Mouse (Mus musculus): ENCODE results near the gene Aldh1l1. TPM values are rescaled to one million over a fixed set of nuclear protein-coding genes. Genes with fewer than 3 reads are reported as not detected.

The Aldh1l1 gene
- polyA plus RNA-seq, 1 experiment from 2014 or later: 1.2 TPM

DNA sequence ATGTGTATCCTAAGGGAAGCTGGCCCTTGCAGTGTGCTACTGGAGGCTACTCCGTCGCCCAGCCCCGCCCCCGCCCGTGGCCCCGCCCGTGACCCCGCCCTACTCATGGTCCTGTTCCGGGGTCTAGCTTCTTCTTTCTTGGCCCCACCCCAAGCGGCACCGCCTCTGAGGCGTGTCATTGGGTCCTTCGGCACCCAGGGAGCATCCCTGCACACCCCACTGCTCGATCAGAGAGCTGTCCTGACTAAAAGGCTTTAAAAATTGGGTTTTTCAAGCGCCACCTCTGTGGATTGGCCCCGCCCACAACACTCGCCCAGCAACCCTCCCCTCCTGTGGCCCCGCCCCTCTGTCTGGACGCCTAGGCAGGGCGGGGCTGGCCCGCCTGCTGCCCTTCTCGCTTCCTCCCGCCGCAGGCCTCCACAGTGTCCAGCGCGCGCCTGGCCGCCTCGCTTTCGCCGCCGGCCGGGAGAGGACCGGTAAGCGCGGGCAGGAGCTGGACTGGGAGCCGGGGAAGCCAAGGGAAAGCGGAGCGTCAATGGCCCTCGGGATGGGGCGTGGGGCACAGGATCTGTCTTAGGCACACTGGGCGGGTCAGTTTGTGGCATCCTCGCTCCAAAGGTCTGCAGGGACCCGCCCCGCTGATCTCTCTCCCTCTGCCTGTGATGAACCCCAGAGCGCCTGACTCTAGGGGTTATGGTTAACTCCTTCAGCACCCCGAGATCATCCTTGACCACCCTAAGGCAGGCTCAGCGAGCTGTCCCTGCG lies 118.5 kb downstream of the Aldh1l1 start, which contains the start of gene Slc41a3:
TSS of gene Slc41a3 (plus strand) at position 193 of the 765 bp plus-strand sequence.
- Histone ChIP-seq H3K27ac (replicated peaks; ENCODE audit: low read depth, low read length) (no peak within 1 kb of the TSS), H3K9me3 (replicated peaks; ENCODE audit: control insufficient read depth, low read length) (no peaks in the 10 kb centered on the region), H3K4me3 (ENCODE audit: low read depth, low read length) (peak within 1 kb of the TSS; percentile 37), H3K27me3 (ENCODE audit: control insufficient read depth, insufficient read depth, low read length) (no peaks in the 10 kb centered on the region), H3K4me2 (ENCODE audit: low read depth, low read length) (peak within 1 kb of the TSS; percentile 85), H3K36me3 (replicated peaks; ENCODE audit: control insufficient read depth, insufficient read depth, low read depth, low read length) (no peaks in the 10 kb centered on the region), H3K4me1 (ENCODE audit: control insufficient read depth, insufficient read depth, low read length) (no peaks in the 10 kb centered on the region; the same call in 1 of the 2 replicates), H3K9ac (replicated peaks; ENCODE audit: low read length) (peak within 1 kb of the TSS; percentile 68)
- ATAC-seq (replicated peaks; ENCODE audit: insufficient number of reproducible peaks, low FRiP score, low TSS enrichment, low read depth) (peak; percentile 85), DNase-seq (ENCODE audit: low spot score) (peak; percentile 87)
- under 1% methylated on average over 46 of the region's 49 CpGs for WGBS

DNA sequence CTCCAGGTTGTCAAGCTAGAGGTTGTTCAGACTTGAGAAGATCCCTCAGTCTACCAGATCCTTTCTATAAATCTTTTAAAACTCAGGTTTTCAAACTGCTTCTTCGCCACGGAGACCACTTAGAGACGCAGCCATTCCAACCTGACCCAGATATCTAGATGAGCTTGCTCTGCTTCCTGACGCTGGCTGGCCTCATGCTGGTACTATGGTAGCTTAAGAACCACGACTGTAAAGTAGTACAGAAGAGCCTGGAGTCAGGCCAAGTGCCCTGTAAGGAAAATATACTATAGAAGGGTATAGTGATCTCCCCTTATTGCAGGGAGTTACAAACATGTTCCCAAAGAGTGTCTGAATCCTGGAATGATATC lies 119.1 kb downstream of the Aldh1l1 start:
- H3K4me2 ChIP-seq (ENCODE audit: low read depth, low read length): peak overlapping the region; percentile 85
- H3K9me3 ChIP-seq (replicated peaks; ENCODE audit: control insufficient read depth, low read length): no peaks in the 10 kb centered on the region
- no peak for ATAC-seq (replicated peaks; ENCODE audit: insufficient number of reproducible peaks, low FRiP score, low TSS enrichment, low read depth)
- no peaks in the 10 kb centered on the region; the same call in 1 of the 2 replicates for H3K4me1 ChIP-seq (ENCODE audit: control insufficient read depth, insufficient read depth, low read length)
- H3K4me3 ChIP-seq (ENCODE audit: low read depth, low read length): peak overlapping the region; percentile 37
- WGBS: 23% methylated on average over 5 of the region's 5 CpGs
- H3K36me3 ChIP-seq (replicated peaks; ENCODE audit: control insufficient read depth, insufficient read depth, low read depth, low read length): no peaks in the 10 kb centered on the region
- no peak for DNase-seq (ENCODE audit: low spot score)
- H3K27me3 ChIP-seq (ENCODE audit: control insufficient read depth, insufficient read depth, low read length): no peaks in the 10 kb centered on the region
- H3K27ac ChIP-seq (replicated peaks; ENCODE audit: low read depth, low read length): no peak overlapping the region
- peak overlapping the region; percentile 68 for H3K9ac ChIP-seq (replicated peaks; ENCODE audit: low read length)

DNA sequence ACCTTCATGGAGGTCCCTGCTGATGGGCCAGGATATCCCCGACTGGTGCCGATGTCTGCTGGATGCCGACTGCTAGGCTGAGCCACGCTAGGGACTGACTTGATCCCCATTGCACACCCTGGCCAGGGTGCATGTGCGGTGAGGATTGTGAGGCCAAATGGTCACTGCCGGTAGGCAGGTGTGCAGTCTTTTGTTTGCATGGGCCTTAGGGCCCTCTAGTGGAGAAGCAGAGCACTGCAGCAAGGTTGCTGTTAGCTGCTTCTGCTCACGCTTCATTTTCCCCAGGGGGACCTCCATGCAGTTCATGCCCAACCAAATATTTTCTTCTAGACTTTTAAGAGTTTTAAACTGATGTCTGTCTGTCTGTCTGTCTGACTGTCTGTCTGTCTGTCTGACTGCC lies 120.3 kb downstream of the Aldh1l1 start:
- Histone ChIP-seq H3K4me2 (ENCODE audit: low read depth, low read length) (no peak overlapping the region), H3K27ac (replicated peaks; ENCODE audit: low read depth, low read length) (no peak overlapping the region), H3K27me3 (ENCODE audit: control insufficient read depth, insufficient read depth, low read length) (no peaks in the 10 kb centered on the region), H3K9me3 (replicated peaks; ENCODE audit: control insufficient read depth, low read length) (no peaks in the 10 kb centered on the region), H3K4me1 (ENCODE audit: control insufficient read depth, insufficient read depth, low read length) (no peaks in the 10 kb centered on the region; the same call in 1 of the 2 replicates), H3K4me3 (ENCODE audit: low read depth, low read length) (no peak overlapping the region), H3K9ac (replicated peaks; ENCODE audit: low read length) (no peak overlapping the region), H3K36me3 (replicated peaks; ENCODE audit: control insufficient read depth, insufficient read depth, low read depth, low read length) (no peaks in the 10 kb centered on the region)
- ATAC-seq (replicated peaks; ENCODE audit: insufficient number of reproducible peaks, low FRiP score, low TSS enrichment, low read depth) (no peak), DNase-seq (ENCODE audit: low spot score) (peak; percentile 84)
- 24% methylated on average over 7 of the region's 7 CpGs for WGBS

DNA sequence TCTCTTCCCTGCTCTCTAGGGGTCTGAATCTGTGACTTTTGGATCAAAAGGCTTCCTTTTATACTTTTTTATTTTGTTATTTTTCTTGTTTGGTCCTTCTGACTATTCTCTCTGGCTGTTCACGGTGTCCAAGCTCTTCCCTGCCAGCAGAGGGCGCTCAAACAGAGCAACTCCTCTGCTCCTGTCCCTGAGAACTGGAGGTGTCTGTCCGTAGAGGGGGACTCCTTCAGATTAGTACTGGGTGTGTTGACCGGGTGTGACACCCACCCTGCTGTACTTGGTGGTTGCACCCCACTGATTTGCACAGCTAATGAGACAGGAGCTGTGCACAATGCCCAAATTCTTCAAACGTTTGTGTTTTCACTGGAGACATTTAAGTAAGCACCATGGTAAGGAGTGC lies 121.0 kb downstream of the Aldh1l1 start:
- no peaks in the 10 kb centered on the region for H3K27me3 ChIP-seq (ENCODE audit: control insufficient read depth, insufficient read depth, low read length)
- ATAC-seq (replicated peaks; ENCODE audit: insufficient number of reproducible peaks, low FRiP score, low TSS enrichment, low read depth) (no peak), DNase-seq (ENCODE audit: low spot score) (peak; percentile 76)
- no peak overlapping the region for H3K27ac ChIP-seq (replicated peaks; ENCODE audit: low read depth, low read length)
- WGBS: 14% methylated on average over 5 of the region's 5 CpGs
- H3K4me2 ChIP-seq (ENCODE audit: low read depth, low read length): no peak overlapping the region
- H3K36me3 ChIP-seq (replicated peaks; ENCODE audit: control insufficient read depth, insufficient read depth, low read depth, low read length): no peaks in the 10 kb centered on the region
- no peak overlapping the region for H3K9ac ChIP-seq (replicated peaks; ENCODE audit: low read length)
- H3K9me3 ChIP-seq (replicated peaks; ENCODE audit: control insufficient read depth, low read length): no peaks in the 10 kb centered on the region
- H3K4me1 ChIP-seq (ENCODE audit: control insufficient read depth, insufficient read depth, low read length): no peaks in the 10 kb centered on the region; the same call in 1 of the 2 replicates
- H3K4me3 ChIP-seq (ENCODE audit: low read depth, low read length): no peak overlapping the region

DNA sequence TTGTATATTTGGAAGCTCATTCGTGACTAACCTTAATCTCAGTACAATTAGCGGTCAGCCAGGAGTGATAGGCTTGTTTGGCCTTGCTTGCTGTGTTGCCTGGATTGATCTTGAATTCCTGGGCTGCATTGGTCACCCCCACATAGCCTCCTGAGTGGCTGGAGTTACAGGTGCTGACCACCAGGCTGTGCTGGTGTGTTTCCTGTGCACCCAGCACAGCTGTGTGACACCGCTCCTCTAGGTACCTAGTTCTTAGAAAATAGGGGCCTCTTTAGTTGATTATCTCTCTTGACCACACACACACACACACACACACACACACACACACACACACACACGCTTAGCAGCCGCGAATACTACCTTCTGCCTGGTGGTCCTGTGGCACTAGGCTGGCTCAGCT lies 122.0 kb downstream of the Aldh1l1 start:
- Histone ChIP-seq H3K4me1 (ENCODE audit: control insufficient read depth, insufficient read depth, low read length) (no peaks in the 10 kb centered on the region; the same call in 1 of the 2 replicates), H3K36me3 (replicated peaks; ENCODE audit: control insufficient read depth, insufficient read depth, low read depth, low read length) (no peaks in the 10 kb centered on the region), H3K9ac (replicated peaks; ENCODE audit: low read length) (no peak overlapping the region), H3K27me3 (ENCODE audit: control insufficient read depth, insufficient read depth, low read length) (no peaks in the 10 kb centered on the region), H3K4me2 (ENCODE audit: low read depth, low read length) (no peak overlapping the region), H3K9me3 (replicated peaks; ENCODE audit: control insufficient read depth, low read length) (no peaks in the 10 kb centered on the region), H3K27ac (replicated peaks; ENCODE audit: low read depth, low read length) (no peak overlapping the region), H3K4me3 (ENCODE audit: low read depth, low read length) (no peak overlapping the region)
- peak; percentile 15 for DNase-seq (ENCODE audit: low spot score)
- no peak for ATAC-seq (replicated peaks; ENCODE audit: insufficient number of reproducible peaks, low FRiP score, low TSS enrichment, low read depth)
- 65% methylated on average over 6 of the region's 6 CpGs for WGBS

DNA sequence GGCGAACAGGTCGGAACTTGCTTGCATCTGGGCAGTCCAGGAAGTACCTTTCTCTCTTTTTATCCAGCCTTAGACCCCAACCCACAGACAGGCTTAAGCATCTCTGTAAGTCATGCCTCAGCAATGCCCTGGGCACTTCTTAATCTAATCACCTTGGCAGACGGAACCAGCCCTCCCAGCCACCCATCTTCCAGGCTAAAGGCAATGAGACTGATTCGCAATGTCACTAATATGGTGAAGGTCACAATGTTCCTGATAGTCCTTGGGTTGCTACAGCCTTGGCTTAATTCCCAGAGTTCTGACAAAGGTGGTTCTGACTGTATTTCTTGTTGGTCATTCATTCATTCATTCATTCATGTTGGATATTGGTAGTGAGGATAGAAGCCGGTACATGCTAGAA lies 124.0 kb downstream of the Aldh1l1 start:
- no peaks in the 10 kb centered on the region; the same call in 1 of the 2 replicates for H3K4me1 ChIP-seq (ENCODE audit: control insufficient read depth, insufficient read depth, low read length)
- no peak overlapping the region for H3K4me2 ChIP-seq (ENCODE audit: low read depth, low read length)
- no peaks in the 10 kb centered on the region for H3K27me3 ChIP-seq (ENCODE audit: control insufficient read depth, insufficient read depth, low read length)
- WGBS: 82% methylated on average over 5 of the region's 5 CpGs
- H3K4me3 ChIP-seq (ENCODE audit: low read depth, low read length): no peak overlapping the region
- no peak overlapping the region for H3K27ac ChIP-seq (replicated peaks; ENCODE audit: low read depth, low read length)
- DNase-seq (ENCODE audit: low spot score) (no peak), ATAC-seq (replicated peaks; ENCODE audit: insufficient number of reproducible peaks, low FRiP score, low TSS enrichment, low read depth) (no peak)
- no peak overlapping the region for H3K9ac ChIP-seq (replicated peaks; ENCODE audit: low read length)
- no peaks in the 10 kb centered on the region for H3K9me3 ChIP-seq (replicated peaks; ENCODE audit: control insufficient read depth, low read length)
- H3K36me3 ChIP-seq (replicated peaks; ENCODE audit: control insufficient read depth, insufficient read depth, low read depth, low read length): no peaks in the 10 kb centered on the region

DNA sequence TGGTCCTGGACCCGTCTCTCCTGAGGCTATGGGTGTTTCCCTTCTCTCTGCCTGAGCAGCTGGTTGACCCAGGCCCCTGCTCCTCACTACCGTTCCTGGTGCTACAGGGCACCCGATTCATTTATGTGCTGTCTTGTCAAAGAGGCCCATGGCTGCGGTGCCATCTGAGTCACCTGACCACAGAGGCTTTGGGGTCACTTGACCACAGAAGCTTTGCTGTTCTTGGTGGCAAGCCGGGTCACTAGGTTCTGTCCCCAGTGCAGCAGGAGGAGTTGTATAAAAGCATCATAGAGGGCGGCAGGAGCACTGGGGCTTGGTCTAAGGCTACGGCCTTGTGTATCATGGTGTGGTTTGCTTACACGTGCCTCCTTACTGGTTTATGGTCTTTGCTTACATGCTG lies 127.0 kb downstream of the Aldh1l1 start:
- 69% methylated on average over 8 of the region's 8 CpGs for WGBS
- no peak for DNase-seq (ENCODE audit: low spot score)
- Histone ChIP-seq H3K9ac (replicated peaks; ENCODE audit: low read length) (no peak overlapping the region), H3K4me2 (ENCODE audit: low read depth, low read length) (no peak overlapping the region), H3K4me3 (ENCODE audit: low read depth, low read length) (no peak overlapping the region), H3K36me3 (replicated peaks; ENCODE audit: control insufficient read depth, insufficient read depth, low read depth, low read length) (no peaks in the 10 kb centered on the region), H3K9me3 (replicated peaks; ENCODE audit: control insufficient read depth, low read length) (no peaks in the 10 kb centered on the region), H3K4me1 (ENCODE audit: control insufficient read depth, insufficient read depth, low read length) (no peaks in the 10 kb centered on the region), H3K27ac (replicated peaks; ENCODE audit: low read depth, low read length) (no peak overlapping the region), H3K27me3 (ENCODE audit: control insufficient read depth, insufficient read depth, low read length) (no peaks in the 10 kb centered on the region)
- ATAC-seq (replicated peaks; ENCODE audit: insufficient number of reproducible peaks, low FRiP score, low TSS enrichment, low read depth): no peak

DNA sequence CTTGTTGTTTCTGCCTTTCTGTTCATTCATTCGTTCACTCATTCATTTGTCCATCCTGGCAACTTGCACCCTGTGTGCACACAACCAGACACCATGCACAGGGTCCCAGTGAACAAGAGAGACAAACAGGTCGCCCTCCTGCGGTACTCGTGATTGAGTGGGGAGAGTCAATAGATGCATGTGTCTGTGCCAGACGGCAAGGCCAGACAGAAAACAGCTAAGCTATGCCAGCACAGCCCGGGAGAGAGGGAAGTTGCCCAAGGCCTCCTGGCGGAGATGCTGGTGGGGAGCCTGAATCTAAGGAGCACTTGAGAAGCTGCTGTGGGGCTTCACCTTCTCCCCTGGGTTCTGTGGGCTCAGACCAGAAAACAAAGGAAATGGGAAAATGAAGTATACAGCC lies 129.1 kb downstream of the Aldh1l1 start:
- Histone ChIP-seq H3K27ac (replicated peaks; ENCODE audit: low read depth, low read length) (no peak overlapping the region), H3K27me3 (ENCODE audit: control insufficient read depth, insufficient read depth, low read length) (no peaks in the 10 kb centered on the region), H3K4me1 (ENCODE audit: control insufficient read depth, insufficient read depth, low read length) (no peaks in the 10 kb centered on the region), H3K4me3 (ENCODE audit: low read depth, low read length) (no peak overlapping the region), H3K9ac (replicated peaks; ENCODE audit: low read length) (no peak overlapping the region), H3K36me3 (replicated peaks; ENCODE audit: control insufficient read depth, insufficient read depth, low read depth, low read length) (no peaks in the 10 kb centered on the region), H3K9me3 (replicated peaks; ENCODE audit: control insufficient read depth, low read length) (no peaks in the 10 kb centered on the region), H3K4me2 (ENCODE audit: low read depth, low read length) (no peak overlapping the region)
- WGBS: 76% methylated on average over 7 of the region's 7 CpGs
- DNase-seq (ENCODE audit: low spot score) (no peak), ATAC-seq (replicated peaks; ENCODE audit: insufficient number of reproducible peaks, low FRiP score, low TSS enrichment, low read depth) (no peak)

Data from embryonic facial prominence, embryonic 11.5 days (tissue).